Mouse (Mus musculus) embryonic facial prominence, embryonic 13.5 days (tissue): Measurements from ENCODE around the gene Kri1. TPM values are rescaled to one million over a fixed set of nuclear protein-coding genes. Genes with fewer than 3 reads are reported as not detected.
"Not testable (repeated sequence)": the region's sequence is repeated elsewhere in the genome, so short reads cannot be mapped to it uniquely, and the experiment has no call there.

Source experiments
- ATAC-seq: fragments of 200-750 bp; cut with Nextera tagmentation; 2 replicates; pipeline ENCODE4 v1.8.0; 2017; ENCODE audit warnings: low read depth; ENCODE audit not compliant: insufficient number of reproducible peaks, insufficient read depth, low FRiP score, low TSS enrichment
- H3K27ac ChIP-seq: fragments of 300-500 bp; sonication (generic); 2 replicates; pipeline ENCODE4 v1.5.1; 2015; ENCODE audit warnings: moderate library complexity, mild to moderate bottlenecking, inconsistent platforms
- H3K27me3 ChIP-seq: fragments of 300-500 bp; sonication (generic); 2 replicates; pipeline ENCODE4 v1.6.1; 2015; ENCODE audit warnings: mild to moderate bottlenecking, inconsistent platforms
- H3K36me3 ChIP-seq: fragments of 300-500 bp; sonication (generic); 2 replicates; pipeline ENCODE4 v1.6.1; 2015; ENCODE audit warnings: mild to moderate bottlenecking, inconsistent platforms
- H3K4me1 ChIP-seq: fragments of 300-500 bp; sonication (generic); 2 replicates; pipeline ENCODE4 v1.6.1; 2015; ENCODE audit warnings: inconsistent platforms
- H3K4me2 ChIP-seq: fragments of 300-500 bp; sonication (generic); 2 replicates; pipeline ENCODE4 v1.6.1; 2015; ENCODE audit warnings: moderate library complexity, mild to moderate bottlenecking, inconsistent platforms
- H3K4me3 ChIP-seq: fragments of 300-500 bp; sonication (generic); 2 replicates; pipeline ENCODE4 v1.5.1; 2015; ENCODE audit warnings: mild to moderate bottlenecking, inconsistent platforms
- H3K9ac ChIP-seq: fragments of 300-500 bp; sonication (generic); 2 replicates; pipeline ENCODE4 v1.6.1; 2015; ENCODE audit warnings: mild to moderate bottlenecking, inconsistent platforms
- H3K9me3 ChIP-seq: fragments of 300-500 bp; sonication (generic); 2 replicates; pipeline ENCODE4 v1.6.1; 2016; ENCODE audit warnings: inconsistent platforms
- WGBS: fragments of 180-500 bp; shearing (Covaris S2); methylation state at CpG from one replicate; pipeline ENCODE4 v1.1.7; 2015; ENCODE audit warnings: mixed read lengths; 5-methylcytosine and 5-hydroxymethylcytosine counted together
- polyA plus RNA-seq: library from polyadenylated mRNA; unstranded; fragments of >200 nt; fragmentation: Nextera tagmentation; extraction: Ambion mirVana; gene quantifications from 2 replicates; pipeline ENCODE4 v1.2.1, GENCODE M21; 2015

Gene Kri1
- polyA plus RNA-seq, 1 experiment from 2014 or later: 19.2 TPM

DNA sequence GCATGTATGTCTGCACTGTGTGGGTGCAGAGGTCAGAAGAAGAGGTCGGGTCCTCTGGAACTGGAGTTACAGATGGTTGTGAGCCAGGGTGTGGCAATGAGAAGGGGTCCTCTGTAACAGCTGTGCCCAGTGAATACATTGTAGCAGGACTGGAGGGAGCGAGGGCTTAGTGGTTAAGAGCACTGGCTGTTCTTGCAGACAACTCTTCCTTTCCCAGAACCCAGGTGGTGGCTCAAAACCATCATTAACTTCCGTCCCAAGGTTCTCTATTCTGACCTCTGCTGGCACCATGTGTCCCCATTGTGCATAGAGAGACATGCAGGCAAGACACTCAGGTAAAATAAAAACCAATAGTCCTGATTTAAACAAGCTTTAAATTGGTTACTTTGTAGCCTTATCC, 39.8 kb upstream of the Kri1 start:
- 74% methylated on average over 3 of the region's 3 CpGs for WGBS

DNA sequence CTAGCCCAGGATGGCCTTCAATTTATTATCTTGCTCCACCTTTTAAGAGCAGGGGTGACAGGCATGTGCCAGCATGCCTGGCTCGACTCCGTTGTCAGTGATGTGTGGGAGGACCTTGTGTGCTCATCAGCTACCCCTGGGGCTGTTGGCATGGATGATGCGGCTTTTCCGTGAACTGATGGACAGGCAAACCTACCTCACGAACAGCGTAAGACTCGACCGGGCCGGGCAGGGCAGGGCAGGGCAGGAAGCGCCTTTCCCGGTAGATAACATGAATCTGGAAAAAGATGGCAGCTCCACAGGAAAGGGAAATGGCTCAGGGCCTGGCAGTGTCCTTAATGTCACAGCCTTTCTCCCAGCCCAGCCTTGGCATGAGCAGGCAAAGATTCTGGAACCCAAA, 36.5 kb upstream of the Kri1 start:
- H3K4me1 ChIP-seq: peaks cover 17% of the 10 kb centered on the region
- no peak for ATAC-seq
- peaks cover 12% of the 10 kb centered on the region; the same call in 1 of the 2 replicates for H3K36me3 ChIP-seq
- H3K4me3 ChIP-seq: no peak overlapping the region
- no peak overlapping the region for H3K27ac ChIP-seq
- H3K4me2 ChIP-seq: no peak overlapping the region
- H3K9me3 ChIP-seq: no peaks in the 10 kb centered on the region
- H3K27me3 ChIP-seq: no peaks in the 10 kb centered on the region
- H3K9ac ChIP-seq: no peak overlapping the region
- WGBS: 88% methylated on average over 11 of the region's 11 CpGs

More for the DNA sequence above, 39.8 kb upstream of the Kri1 start:
- no peaks in the 10 kb centered on the region for H3K27me3 ChIP-seq
- H3K27ac ChIP-seq: no peak overlapping the region
- peaks cover 16% of the 10 kb centered on the region; the same call in 1 of the 2 replicates for H3K36me3 ChIP-seq
- no peak overlapping the region for H3K9ac ChIP-seq
- H3K4me2 ChIP-seq: no peak overlapping the region
- H3K4me3 ChIP-seq: no peak overlapping the region
- H3K4me1 ChIP-seq: peaks cover 9% of the 10 kb centered on the region
- no peak for ATAC-seq
- no peaks in the 10 kb centered on the region for H3K9me3 ChIP-seq

DNA sequence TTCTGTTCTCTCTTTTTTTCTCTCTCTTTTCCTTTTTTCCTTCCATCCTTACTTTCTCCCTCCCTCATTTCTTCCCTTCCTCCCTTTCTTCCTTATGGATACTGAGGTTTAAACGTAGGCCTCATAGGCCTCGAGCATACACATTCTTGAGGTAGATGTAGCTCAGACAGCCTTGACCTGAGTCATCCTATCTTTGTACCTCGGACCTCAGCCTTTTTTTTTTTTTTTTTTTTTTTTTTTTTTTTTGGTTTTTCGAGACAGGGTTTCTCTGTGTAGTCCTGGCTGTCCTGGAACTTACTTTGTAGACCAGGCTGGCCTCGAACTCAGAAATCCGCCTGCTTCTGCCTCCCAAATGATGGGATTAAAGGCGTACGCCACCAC, 35.1 kb upstream of the Kri1 start:
- not testable (repeated sequence) for ATAC-seq, H3K4me2 ChIP-seq
- WGBS: 86% methylated on average over 8 of the region's 8 CpGs

DNA sequence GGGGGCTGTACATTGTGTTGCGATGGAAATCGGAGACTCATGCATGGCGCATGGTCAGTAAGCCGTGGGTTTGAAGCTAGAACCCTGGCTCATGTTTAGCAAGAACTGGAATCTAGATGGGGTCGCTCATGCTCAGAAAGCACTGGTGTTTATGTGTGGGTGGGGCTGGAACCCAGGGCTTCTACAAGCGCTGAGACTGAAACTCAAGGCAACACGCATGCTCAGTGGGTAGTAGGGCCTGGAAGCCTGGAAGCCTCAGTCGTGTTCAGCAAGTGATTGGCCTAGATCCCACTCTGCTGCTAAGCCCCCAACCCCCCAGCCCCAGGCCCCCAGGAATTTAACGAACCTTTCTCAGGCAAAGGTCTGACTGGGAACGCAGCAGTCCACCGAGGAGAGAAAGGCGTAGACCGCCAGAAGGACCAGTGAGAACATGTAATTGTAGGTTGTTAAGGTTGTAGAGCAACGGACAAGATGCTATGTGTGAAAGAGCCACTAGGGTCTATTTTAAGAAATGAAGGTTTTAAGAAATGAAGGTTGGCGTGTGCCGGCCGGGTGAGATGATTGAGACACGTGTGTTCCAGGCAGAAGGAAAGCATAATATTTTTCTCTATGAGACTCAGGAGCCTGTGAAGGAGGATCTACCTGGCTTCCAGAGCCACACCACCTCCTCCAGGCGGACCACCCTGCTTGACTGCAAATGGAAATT, 34.6 kb upstream of the Kri1 start:
- Histone ChIP-seq H3K9me3 (no peaks in the 10 kb centered on the region), H3K36me3 (peaks cover 12% of the 10 kb centered on the region; the same call in 1 of the 2 replicates), H3K9ac (peak overlapping the region; percentile 88), H3K27me3 (no peaks in the 10 kb centered on the region), H3K4me3 (peak overlapping the region; percentile 81), H3K4me2 (peak overlapping the region; percentile 94), H3K4me1 (peaks cover 17% of the 10 kb centered on the region), H3K27ac (no peak overlapping the region)
- 85% methylated on average over 19 of the region's 19 CpGs for WGBS
- no peak for ATAC-seq

More for the DNA sequence above, 35.1 kb upstream of the Kri1 start:
- H3K36me3 ChIP-seq: peaks cover 12% of the 10 kb centered on the region; the same call in 1 of the 2 replicates
- not testable (repeated sequence) for H3K27me3 ChIP-seq, H3K9ac ChIP-seq, H3K27ac ChIP-seq, H3K4me3 ChIP-seq, H3K9me3 ChIP-seq
- H3K4me1 ChIP-seq: peaks cover 17% of the 10 kb centered on the region

DNA sequence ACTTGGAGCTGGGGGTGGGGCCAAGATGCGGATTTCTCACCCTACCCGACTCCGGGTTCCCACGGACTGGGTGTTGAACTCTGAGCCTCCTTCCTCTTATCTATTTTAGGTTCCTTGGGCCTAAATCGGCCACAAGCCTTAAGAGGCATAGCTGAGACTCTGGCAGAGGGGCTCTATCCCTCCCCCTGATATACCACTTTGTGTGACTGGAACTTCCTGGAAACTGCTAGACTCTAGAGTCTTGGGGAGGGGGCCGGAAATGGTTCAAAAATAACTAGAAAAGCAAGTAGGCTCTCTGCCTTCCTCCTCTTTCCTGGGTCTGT, 33.7 kb upstream of the Kri1 start:
- Histone ChIP-seq H3K9me3 (no peaks in the 10 kb centered on the region), H3K4me3 (peak overlapping the region; percentile 81), H3K9ac (peak overlapping the region; percentile 88), H3K36me3 (peaks cover 10% of the 10 kb centered on the region; the same call in 1 of the 2 replicates), H3K4me2 (peak overlapping the region; percentile 94), H3K4me1 (peaks cover 17% of the 10 kb centered on the region), H3K27me3 (no peaks in the 10 kb centered on the region), H3K27ac (0 out of 2 replicates have a peak overlapping the region, but pooled peaks have one; percentile 28)
- WGBS: 11% methylated on average over 6 of the region's 6 CpGs
- no peak for ATAC-seq

DNA sequence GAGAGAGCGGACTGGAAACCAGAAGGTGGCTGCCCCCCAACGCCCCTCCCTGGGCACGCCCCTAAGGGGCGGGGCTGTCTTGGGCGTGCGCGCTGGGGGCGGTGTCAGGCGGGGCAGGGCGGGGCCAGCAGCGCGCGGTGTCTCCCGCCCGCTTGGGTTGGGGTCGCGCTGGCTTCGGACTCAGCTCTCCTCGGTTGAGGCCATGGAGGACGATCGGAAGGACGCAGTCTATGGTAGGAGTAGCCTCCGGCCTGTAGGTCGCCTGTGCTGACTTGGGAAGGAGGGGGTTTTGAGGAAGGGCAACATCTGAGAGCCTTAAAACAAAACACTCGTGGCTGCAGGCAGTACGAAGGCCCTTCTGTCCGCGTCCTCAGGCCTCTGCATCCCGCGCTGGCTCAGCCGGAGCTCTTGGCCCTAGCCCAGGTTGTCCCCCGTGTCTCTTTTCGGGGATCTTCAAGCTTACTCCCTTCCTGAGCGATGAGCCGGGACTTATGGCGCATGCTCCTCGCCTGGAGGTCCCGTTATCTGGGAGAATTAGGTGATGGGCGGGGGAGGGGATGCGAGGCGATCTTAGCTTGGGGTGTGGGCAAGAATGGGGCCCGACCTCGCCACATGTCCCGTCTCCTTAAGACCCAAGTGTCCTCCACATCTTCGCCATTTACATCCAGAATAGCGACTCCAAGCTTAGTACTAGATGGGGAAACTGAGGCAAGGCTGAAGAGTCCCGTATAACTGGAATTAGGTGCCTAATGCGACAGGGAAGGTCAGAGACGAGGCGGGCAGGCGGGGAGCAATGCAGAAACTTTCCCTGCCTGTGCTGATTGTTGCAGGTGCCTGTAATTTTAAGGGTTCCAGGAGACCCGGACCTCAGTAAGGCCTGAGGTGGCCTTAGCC, 33.1 kb upstream of the Kri1 start, which contains the start of gene Slc44a2:
Slc44a2 (plus strand) TSS at position 80 of the 894 bp plus-strand sequence.
- peak within 1 kb of the TSS; percentile 88 for H3K9ac ChIP-seq
- H3K36me3 ChIP-seq: peaks cover 8% of the 10 kb centered on the region; the same call in 1 of the 2 replicates
- H3K27me3 ChIP-seq: no peaks in the 10 kb centered on the region
- no peaks in the 10 kb centered on the region for H3K9me3 ChIP-seq
- peak within 1 kb of the TSS; percentile 94 for H3K4me2 ChIP-seq
- H3K27ac ChIP-seq: peak within 1 kb of the TSS; percentile 57
- peak within 1 kb of the TSS; percentile 81 for H3K4me3 ChIP-seq
- ATAC-seq: peak; percentile 89
- H3K4me1 ChIP-seq: peaks cover 17% of the 10 kb centered on the region
- 1% methylated on average over 52 of the region's 52 CpGs for WGBS

DNA sequence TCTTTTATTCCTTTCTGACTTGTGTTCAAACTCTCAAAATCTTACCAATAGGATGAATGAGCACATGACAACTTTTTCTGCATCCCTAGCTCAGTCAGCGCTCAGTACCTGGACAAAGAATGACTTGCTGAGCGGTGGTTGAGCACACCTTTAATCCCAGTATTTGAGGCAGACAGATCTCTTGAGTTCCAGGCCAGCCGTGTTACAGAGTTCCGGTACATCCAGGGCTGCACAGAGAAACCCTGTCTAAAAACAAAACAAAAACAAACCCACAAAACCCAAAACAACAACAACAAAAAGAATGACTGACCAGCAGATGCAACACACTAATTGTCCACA, 32.5 kb upstream of the Kri1 start:
- Histone ChIP-seq H3K4me3 (peak overlapping the region; percentile 81), H3K9me3 (no peaks in the 10 kb centered on the region), H3K27ac (0 out of 2 replicates have a peak overlapping the region, but pooled peaks have one; percentile 16), H3K27me3 (no peaks in the 10 kb centered on the region), H3K36me3 (peaks cover 8% of the 10 kb centered on the region; the same call in 1 of the 2 replicates), H3K4me1 (peaks cover 17% of the 10 kb centered on the region), H3K4me2 (peak overlapping the region; percentile 94), H3K9ac (peak overlapping the region; percentile 88)
- ATAC-seq: 0 out of 2 replicates have a peak, but pooled peaks have one; percentile 20
- WGBS: 23% methylated on average over 4 of the region's 4 CpGs

DNA sequence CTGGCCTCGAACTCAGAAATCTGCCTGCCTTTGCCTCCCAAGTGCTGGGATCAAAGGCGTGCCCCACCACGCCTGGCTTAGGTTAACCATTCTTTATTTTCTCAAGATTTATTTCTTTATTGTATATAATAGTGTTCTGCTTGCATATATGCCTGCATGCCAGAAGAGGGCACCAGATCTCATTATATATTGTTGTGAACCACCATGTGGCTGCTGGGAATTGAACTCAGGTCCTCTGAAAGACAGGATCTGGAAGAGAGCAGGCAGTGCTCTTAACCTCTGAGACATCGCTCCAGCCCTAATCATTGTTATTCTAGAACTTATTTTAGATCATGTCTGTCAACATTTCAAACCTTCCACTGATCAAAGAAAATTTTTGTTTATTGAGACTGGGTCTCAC, 31.7 kb upstream of the Kri1 start:
- no peak overlapping the region for H3K27ac ChIP-seq
- H3K9me3 ChIP-seq: no peaks in the 10 kb centered on the region
- ATAC-seq: no peak
- H3K36me3 ChIP-seq: peaks cover under 1% of the 10 kb centered on the region; the same call in 1 of the 2 replicates
- H3K4me1 ChIP-seq: peaks cover 17% of the 10 kb centered on the region
- no peak overlapping the region for H3K4me3 ChIP-seq
- no peak overlapping the region for H3K9ac ChIP-seq
- 92% methylated on average over 4 of the region's 4 CpGs for WGBS
- no peak overlapping the region for H3K4me2 ChIP-seq
- no peaks in the 10 kb centered on the region for H3K27me3 ChIP-seq

DNA sequence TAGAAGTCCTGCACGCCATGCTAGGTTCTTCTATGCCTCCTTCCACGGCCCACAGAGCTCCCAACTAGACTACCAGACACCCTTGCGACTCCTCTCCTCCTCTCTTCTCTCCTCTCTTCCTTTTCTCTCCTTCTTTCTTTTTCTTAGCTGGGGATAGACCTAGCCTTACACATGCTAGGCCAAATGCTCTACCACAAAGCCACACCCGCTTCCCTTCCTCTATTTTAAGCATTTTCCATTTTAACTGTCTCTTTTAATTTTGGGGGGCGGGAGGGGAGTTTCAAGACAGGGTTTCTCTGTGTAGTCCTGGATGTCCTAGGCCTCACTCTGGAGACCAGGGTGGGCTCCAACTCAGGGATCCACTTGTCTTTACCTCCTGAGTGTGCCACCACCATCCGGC, 31.0 kb upstream of the Kri1 start:
- Histone ChIP-seq H3K27me3 (no peaks in the 10 kb centered on the region), H3K9ac (no peak overlapping the region), H3K36me3 (no peaks in the 10 kb centered on the region), H3K9me3 (no peaks in the 10 kb centered on the region), H3K4me2 (no peak overlapping the region), H3K27ac (no peak overlapping the region), H3K4me1 (peaks cover 17% of the 10 kb centered on the region), H3K4me3 (no peak overlapping the region)
- no peak for ATAC-seq
- WGBS: 92% methylated on average over 6 of the region's 6 CpGs

DNA sequence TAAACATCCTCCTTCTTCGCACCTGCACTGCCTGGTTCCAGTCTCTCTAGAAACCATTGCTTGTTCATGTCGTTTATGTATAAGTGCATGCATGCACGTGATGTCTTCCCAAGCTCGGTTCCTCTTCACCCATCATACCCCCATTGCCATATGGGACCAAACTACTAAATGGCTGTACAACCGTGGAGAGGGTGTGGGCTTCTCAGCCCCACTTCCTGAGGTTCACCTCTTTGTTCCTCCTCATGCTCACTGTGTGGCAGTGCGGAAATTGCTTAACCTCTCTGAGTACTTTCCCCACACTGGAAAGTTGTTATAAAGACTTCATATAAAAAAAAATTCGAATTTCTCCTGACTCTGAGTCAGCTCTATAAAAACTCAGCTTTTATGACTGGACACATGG, 28.9 kb upstream of the Kri1 start:
- Histone ChIP-seq H3K4me3 (no peak overlapping the region), H3K9me3 (no peaks in the 10 kb centered on the region), H3K27me3 (peaks cover 12% of the 10 kb centered on the region), H3K27ac (no peak overlapping the region), H3K4me2 (no peak overlapping the region), H3K36me3 (no peaks in the 10 kb centered on the region), H3K4me1 (peaks cover 14% of the 10 kb centered on the region), H3K9ac (no peak overlapping the region)
- no peak for ATAC-seq
- WGBS: 70% methylated on average over 7 of the region's 7 CpGs

DNA sequence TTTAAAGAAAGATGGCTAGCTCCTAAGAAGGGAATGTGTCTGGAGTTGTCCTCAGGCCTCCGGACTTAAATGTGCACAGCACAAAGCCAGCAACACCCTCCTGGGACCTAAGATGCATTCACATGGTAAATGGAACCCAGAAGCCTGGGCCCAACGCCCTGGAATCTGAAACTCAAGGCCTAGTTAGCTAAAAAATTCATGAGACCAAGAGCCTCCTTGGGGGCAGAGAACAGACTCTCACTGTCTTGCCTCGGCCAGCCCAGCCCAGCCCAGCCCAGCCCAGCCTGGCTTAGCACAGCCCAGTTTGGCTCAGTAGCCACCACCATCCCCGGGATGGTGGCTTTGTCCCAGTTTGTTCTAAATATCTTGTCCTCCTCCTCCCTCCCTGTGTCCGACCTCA, 27.7 kb upstream of the Kri1 start:
- 48% methylated on average over 5 of the region's 5 CpGs for WGBS
- Histone ChIP-seq H3K4me3 (no peak overlapping the region), H3K4me1 (0 out of 2 replicates have a peak, but pooled peaks cover 7% of the 10 kb centered on the region), H3K36me3 (no peaks in the 10 kb centered on the region), H3K9me3 (no peaks in the 10 kb centered on the region), H3K9ac (no peak overlapping the region), H3K27ac (0 out of 2 replicates have a peak overlapping the region, but pooled peaks have one; percentile 24), H3K27me3 (peaks cover 19% of the 10 kb centered on the region), H3K4me2 (no peak overlapping the region)
- ATAC-seq: no peak
